Mouse (Mus musculus) lung, postnatal 0 days (tissue): ENCODE data around the gene Aadat.

Source experiments
- CTCF ChIP-seq: IDR thresholded peaks from 2 replicates; pipeline ENCODE4 v1.5.1; 2016; ENCODE audit warnings: antibody characterized with exemption, mild to moderate bottlenecking
- EP300 ChIP-seq: IDR thresholded peaks from 2 replicates; pipeline ENCODE4 v1.6.1; 2016; ENCODE audit warnings: antibody characterized with exemption, mild to moderate bottlenecking, control low read depth

GRCm38 (mm10) chr8:60566783-60567182 lies 61.1 kb downstream of the Aadat start:
- no peak for TF ChIP-seq EP300
- no peak for TF ChIP-seq CTCF
